Mouse (Mus musculus): ENCODE measurements around the gene Psmc6.

Gene Psmc6

GRCm38 (mm10) chr14:45329589-45330181 is at the start of gene Psmc6:
Gene Psmc6 (plus strand): TSS chr14:45329788.
- peak; percentile 93 for DNase-seq (ENCODE audit: extremely low spot score, low spot score)

GRCm38 (mm10) chr14:45282066-45282465 is 47.5 kb upstream of the Psmc6 start:
- no peak for DNase-seq (ENCODE audit: extremely low spot score, low spot score)

- no peak for DNase-seq (ENCODE audit: extremely low spot score, low spot score)
Measured at GRCm38 (mm10) chr14:45291608-45292007, 38.0 kb upstream of the Psmc6 start.

- no peak for DNase-seq (ENCODE audit: extremely low spot score, low spot score)
Measured at GRCm38 (mm10) chr14:45303939-45304338, 25.6 kb upstream of the Psmc6 start.

GRCm38 (mm10) chr14:45304389-45304788 is 25.2 kb upstream of the Psmc6 start:
- DNase-seq (ENCODE audit: extremely low spot score, low spot score): no peak

GRCm38 (mm10) chr14:45305852-45306251 is 23.7 kb upstream of the Psmc6 start:
- DNase-seq (ENCODE audit: extremely low spot score, low spot score): no peak

GRCm38 (mm10) chr14:45307630-45308328 is 21.8 kb upstream of the Psmc6 start:
- DNase-seq (ENCODE audit: extremely low spot score, low spot score): no peak

GRCm38 (mm10) chr14:45309646-45310045 is 19.9 kb upstream of the Psmc6 start:
- DNase-seq (ENCODE audit: extremely low spot score, low spot score): no peak

GRCm38 (mm10) chr14:45310101-45310500 is 19.5 kb upstream of the Psmc6 start:
- no peak for DNase-seq (ENCODE audit: extremely low spot score, low spot score)

- no peak for DNase-seq (ENCODE audit: extremely low spot score, low spot score)
Measured at GRCm38 (mm10) chr14:45316927-45317326, 12.7 kb upstream of the Psmc6 start.

GRCm38 (mm10) chr14:45317921-45318411 is 11.6 kb upstream of the Psmc6 start:
- peak; percentile 71 for DNase-seq (ENCODE audit: extremely low spot score, low spot score)

GRCm38 (mm10) chr14:45318426-45319236 is 11.0 kb upstream of the Psmc6 start, which contains the start of gene Ero1l:
Gene Ero1l (minus strand): TSS chr14:45318771.
- peak; percentile 80 for DNase-seq (ENCODE audit: extremely low spot score, low spot score)

- no peak for DNase-seq (ENCODE audit: extremely low spot score, low spot score)
Measured at GRCm38 (mm10) chr14:45319237-45319610, 10.4 kb upstream of the Psmc6 start.

GRCm38 (mm10) chr14:45320111-45320510 is 9.5 kb upstream of the Psmc6 start:
- no peak for DNase-seq (ENCODE audit: extremely low spot score, low spot score)

GRCm38 (mm10) chr14:45321067-45321466 is 8.5 kb upstream of the Psmc6 start:
- DNase-seq (ENCODE audit: extremely low spot score, low spot score): no peak

GRCm38 (mm10) chr14:45321622-45322021 is 8.0 kb upstream of the Psmc6 start:
- no peak for DNase-seq (ENCODE audit: extremely low spot score, low spot score)

GRCm38 (mm10) chr14:45322450-45322849 is 7.1 kb upstream of the Psmc6 start:
- no peak for DNase-seq (ENCODE audit: extremely low spot score, low spot score)

- DNase-seq (ENCODE audit: extremely low spot score, low spot score): no peak
Measured at GRCm38 (mm10) chr14:45323320-45323719, 6.3 kb upstream of the Psmc6 start.

GRCm38 (mm10) chr14:45325471-45325870 is 4.1 kb upstream of the Psmc6 start:
- no peak for DNase-seq (ENCODE audit: extremely low spot score, low spot score)

- DNase-seq (ENCODE audit: extremely low spot score, low spot score): no peak
Measured at GRCm38 (mm10) chr14:45328072-45328713, 1.4 kb upstream of the Psmc6 start.

GRCm38 (mm10) chr14:45329018-45329588 is 485 bp upstream of the Psmc6 start:
- DNase-seq (ENCODE audit: extremely low spot score, low spot score): no peak

Data from neural tube, embryonic 10.5 days (tissue).